Mouse (Mus musculus) liver, embryonic 11.5 days (tissue): Measurements from ENCODE around the gene Ywhag. TPM values are rescaled to one million over a fixed set of nuclear protein-coding genes. Genes with fewer than 3 reads are reported as not detected.

Experiments
- ATAC-seq: fragments of 200-750 bp; cut with Nextera tagmentation; replicated peaks from 2 replicates; pipeline ENCODE4 v1.8.0; 2017; ENCODE audit warnings: moderate number of reproducible peaks, mild to moderate bottlenecking, moderate TSS enrichment, moderate library complexity; ENCODE audit not compliant: low FRiP score
- DNase-seq: peaks from one replicate; pipeline ENCODE4 v3.0.0-alpha.2; 2017; ENCODE audit warnings: low spot score
- H3K27ac ChIP-seq: fragments of 300-500 bp; sonication (generic); 2 replicates; pipeline ENCODE4 v1.5.1; 2014; ENCODE audit warnings: mild to moderate bottlenecking, low read depth, low read length, control low read depth
- H3K27me3 ChIP-seq: fragments of 300-500 bp; sonication (generic); replicated peaks from 2 replicates; pipeline ENCODE4 v1.6.1; 2014; ENCODE audit warnings: low read length, mixed read lengths; ENCODE audit not compliant: control insufficient read depth, insufficient read depth
- H3K36me3 ChIP-seq: fragments of 300-500 bp; sonication (generic); 2 replicates; pipeline ENCODE4 v1.6.1; 2014; ENCODE audit warnings: mild to moderate bottlenecking, low read length, moderate library complexity, mixed read lengths; ENCODE audit not compliant: control insufficient read depth, insufficient read depth
- H3K4me1 ChIP-seq: fragments of 300-500 bp; sonication (generic); replicated peaks from 2 replicates; pipeline ENCODE4 v1.6.1; 2014; ENCODE audit warnings: low read length, mixed read lengths; ENCODE audit not compliant: control insufficient read depth, insufficient read depth
- H3K4me2 ChIP-seq: fragments of 300-500 bp; sonication (generic); 2 replicates; pipeline ENCODE4 v1.6.1; 2014; ENCODE audit warnings: mild to moderate bottlenecking, control low read depth, moderate library complexity
- H3K4me3 ChIP-seq: fragments of 300-500 bp; sonication (generic); 2 replicates; pipeline ENCODE4 v1.5.1; 2014; ENCODE audit warnings: low read depth, low read length, control low read depth
- H3K9ac ChIP-seq: fragments of 300-500 bp; sonication (generic); 2 replicates; pipeline ENCODE4 v1.6.1; 2014; ENCODE audit warnings: low read depth, low read length, control low read depth
- H3K9me3 ChIP-seq: fragments of 300-500 bp; sonication (generic); 2 replicates; pipeline ENCODE4 v1.6.1; 2016; ENCODE audit warnings: low read length, inconsistent platforms, mixed read lengths; ENCODE audit not compliant: control insufficient read depth
- WGBS: fragments of 180-500 bp; shearing (Covaris S2); extraction: QIAGEN DNeasy Blood & Tissue Kit; methylation state at CpG from one replicate; pipeline ENCODE4 v1.1.7; 2014; 5-methylcytosine and 5-hydroxymethylcytosine counted together
- polyA plus RNA-seq: library from polyadenylated mRNA; unstranded; fragments of >200 nt; fragmentation: Nextera tagmentation; extraction: Ambion mirVana; gene quantifications from 2 replicates; pipeline ENCODE4 v1.2.1, GENCODE M21; 2014

Gene Ywhag
- polyA plus RNA-seq, 1 experiment from 2014 or later, result 99.8 TPM

DNA sequence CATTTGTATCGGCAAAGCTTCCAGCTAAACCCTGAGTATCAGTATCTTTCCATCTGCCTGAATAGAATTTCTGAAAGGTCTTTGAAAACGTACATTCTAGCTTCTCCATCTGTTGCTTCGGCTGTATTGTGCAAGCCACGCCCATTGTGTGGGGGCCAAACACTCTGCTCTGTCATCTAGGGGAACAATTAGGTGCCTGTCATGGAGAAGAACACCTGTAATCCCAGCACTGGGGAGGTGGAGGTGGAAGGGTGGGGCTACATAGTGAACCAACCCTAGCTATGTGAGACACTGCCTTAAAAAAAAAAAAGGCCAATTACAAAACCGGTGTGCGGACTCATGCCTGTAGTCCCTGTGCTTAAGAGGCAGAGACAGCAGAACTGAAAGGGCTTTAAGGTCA, 8.3 kb upstream of the Ywhag start:
- H3K27me3 ChIP-seq, result no peaks in the 10 kb centered on the region
- H3K9ac ChIP-seq, result no peak overlapping the region
- no peak overlapping the region for H3K4me3 ChIP-seq
- H3K36me3 ChIP-seq, result no peaks in the 10 kb centered on the region
- no peak overlapping the region for H3K4me2 ChIP-seq
- H3K9me3 ChIP-seq, result no peaks in the 10 kb centered on the region
- ATAC-seq (no peak), DNase-seq (no peak)
- 60% methylated on average over 6 of the region's 6 CpGs for WGBS
- H3K27ac ChIP-seq, result no peak overlapping the region
- no peaks in the 10 kb centered on the region for H3K4me1 ChIP-seq

DNA sequence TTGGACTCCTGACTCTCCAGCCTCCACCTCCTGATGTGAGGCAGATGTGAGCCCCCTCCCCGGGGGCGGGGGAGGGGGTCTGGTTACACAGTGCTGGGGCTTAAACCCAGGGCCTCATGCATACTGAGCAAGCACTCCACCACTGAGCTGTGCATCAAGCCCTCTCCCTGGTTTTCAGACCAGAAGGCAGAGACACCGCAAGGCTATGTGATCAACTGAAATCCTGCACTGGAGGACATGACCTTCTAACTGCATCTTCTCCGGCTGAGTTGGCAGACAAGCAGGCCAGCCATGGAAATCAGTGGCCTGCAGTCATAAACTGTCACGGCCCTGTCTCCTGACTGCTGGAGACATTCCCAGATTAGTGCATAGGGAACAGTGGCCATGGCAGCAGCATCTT, 6.2 kb upstream of the Ywhag start:
- Histone ChIP-seq H3K9me3 (no peaks in the 10 kb centered on the region), H3K4me2 (no peak overlapping the region), H3K27ac (no peak overlapping the region), H3K4me3 (no peak overlapping the region), H3K4me1 (0 out of 2 replicates have a peak, but pooled peaks cover 2% of the 10 kb centered on the region), H3K36me3 (no peaks in the 10 kb centered on the region), H3K27me3 (no peaks in the 10 kb centered on the region), H3K9ac (no peak overlapping the region)
- 69% methylated on average over 5 of the region's 5 CpGs for WGBS
- ATAC-seq (peak; percentile 56), DNase-seq (no peak)

DNA sequence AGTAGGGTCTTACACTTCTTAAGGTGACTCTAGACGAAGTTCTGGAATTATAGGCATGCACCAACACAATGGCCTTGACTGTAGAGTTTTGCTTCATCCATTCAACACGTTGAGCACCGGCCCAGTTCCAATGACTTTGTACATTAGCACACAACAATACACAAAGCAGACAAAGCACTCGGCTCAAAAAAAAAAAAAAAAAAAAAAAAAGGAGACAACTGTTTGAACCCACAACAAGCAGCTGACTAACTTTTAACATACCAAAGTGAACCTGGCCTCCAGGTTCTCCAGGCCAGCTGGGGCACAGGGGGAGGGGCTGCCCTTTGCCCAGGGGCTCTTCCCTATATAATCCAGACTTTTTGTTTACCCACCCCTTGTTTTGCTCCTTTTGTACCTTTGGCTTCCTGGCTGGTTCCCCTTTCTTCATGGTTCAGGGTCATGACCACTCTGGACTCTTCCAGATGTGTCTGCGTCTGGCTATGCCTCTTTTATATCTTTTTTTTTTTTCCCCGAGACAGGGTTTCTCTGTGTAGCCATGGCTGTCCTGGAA, 1.3 kb upstream of the Ywhag start:
- WGBS, result 78% methylated on average over 6 of the region's 6 CpGs
- no peaks in the 10 kb centered on the region for H3K27me3 ChIP-seq
- H3K9ac ChIP-seq, result no peak overlapping the region
- H3K4me2 ChIP-seq, result peak overlapping the region; percentile 65
- no peak for DNase-seq
- H3K4me1 ChIP-seq, result peaks cover 16% of the 10 kb centered on the region
- peaks cover 8% of the 10 kb centered on the region for H3K36me3 ChIP-seq
- ATAC-seq, result no peak
- H3K9me3 ChIP-seq, result no peaks in the 10 kb centered on the region
- H3K4me3 ChIP-seq, result no peak overlapping the region
- peak overlapping the region; percentile 98; the same call in 1 of the 2 replicates for H3K27ac ChIP-seq

DNA sequence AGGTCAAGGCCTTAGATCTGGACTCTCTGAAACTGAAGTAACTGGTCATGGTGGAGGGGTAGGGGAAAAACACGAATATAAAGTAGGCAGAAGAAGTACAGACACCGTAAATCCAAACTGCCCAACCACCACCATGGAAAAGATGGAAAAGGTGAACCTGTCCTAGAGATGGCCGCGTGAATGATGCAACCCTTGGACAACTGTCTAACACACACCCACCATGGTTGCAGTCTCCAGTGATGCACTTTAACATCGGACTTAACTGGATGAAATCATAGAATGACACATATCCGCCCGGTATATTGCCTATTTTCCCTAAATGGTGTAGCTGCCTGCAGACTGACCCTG, 734 bp upstream of the Ywhag start:
- DNase-seq, result no peak
- H3K36me3 ChIP-seq, result peaks cover 13% of the 10 kb centered on the region
- peak overlapping the region; percentile 65 for H3K4me2 ChIP-seq
- peak; percentile 8; the same call in 1 of the 2 replicates for ATAC-seq
- no peaks in the 10 kb centered on the region for H3K27me3 ChIP-seq
- no peaks in the 10 kb centered on the region for H3K9me3 ChIP-seq
- 52% methylated on average over 7 of the region's 7 CpGs for WGBS
- peaks cover 16% of the 10 kb centered on the region for H3K4me1 ChIP-seq
- H3K4me3 ChIP-seq, result peak overlapping the region; percentile 89
- H3K9ac ChIP-seq, result peak overlapping the region; percentile 95
- H3K27ac ChIP-seq, result peak overlapping the region; percentile 98

DNA sequence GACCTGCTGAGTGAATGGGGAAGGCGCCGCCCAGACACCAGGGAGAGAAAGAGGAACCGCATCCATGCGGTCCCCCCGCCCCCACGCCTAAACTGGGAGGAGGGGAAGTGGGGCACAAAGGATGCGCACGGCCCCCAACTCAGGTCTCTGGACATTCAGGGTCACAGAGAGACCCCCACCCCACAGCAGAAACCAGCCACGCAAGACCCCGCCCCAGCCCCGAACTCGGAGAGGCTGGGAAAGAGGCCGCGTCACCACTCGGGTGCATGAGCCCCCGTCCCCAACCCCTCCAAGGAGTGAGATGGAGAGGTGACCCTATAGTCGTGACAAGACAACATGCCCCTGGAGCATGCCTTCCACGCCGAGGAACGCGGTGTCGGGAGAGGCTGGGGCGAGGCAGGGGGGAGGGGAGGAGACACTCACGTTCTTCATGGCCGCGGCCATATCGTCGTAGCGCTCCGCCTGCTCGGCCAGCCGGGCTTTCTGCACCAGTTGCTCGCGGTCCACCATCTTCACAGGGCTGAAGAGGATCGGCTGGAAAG, 445 bp downstream of the Ywhag start:
- H3K4me1 ChIP-seq, result peaks cover 16% of the 10 kb centered on the region
- peak overlapping the region; percentile 95 for H3K9ac ChIP-seq
- no peaks in the 10 kb centered on the region for H3K27me3 ChIP-seq
- under 1% methylated on average over 33 of the region's 35 CpGs for WGBS
- peaks cover 22% of the 10 kb centered on the region for H3K36me3 ChIP-seq
- H3K4me2 ChIP-seq, result peak overlapping the region; percentile 65
- no peak for DNase-seq
- H3K9me3 ChIP-seq, result no peaks in the 10 kb centered on the region
- peak overlapping the region; percentile 98 for H3K27ac ChIP-seq
- peak; percentile 69 for ATAC-seq
- peak overlapping the region; percentile 89 for H3K4me3 ChIP-seq

DNA sequence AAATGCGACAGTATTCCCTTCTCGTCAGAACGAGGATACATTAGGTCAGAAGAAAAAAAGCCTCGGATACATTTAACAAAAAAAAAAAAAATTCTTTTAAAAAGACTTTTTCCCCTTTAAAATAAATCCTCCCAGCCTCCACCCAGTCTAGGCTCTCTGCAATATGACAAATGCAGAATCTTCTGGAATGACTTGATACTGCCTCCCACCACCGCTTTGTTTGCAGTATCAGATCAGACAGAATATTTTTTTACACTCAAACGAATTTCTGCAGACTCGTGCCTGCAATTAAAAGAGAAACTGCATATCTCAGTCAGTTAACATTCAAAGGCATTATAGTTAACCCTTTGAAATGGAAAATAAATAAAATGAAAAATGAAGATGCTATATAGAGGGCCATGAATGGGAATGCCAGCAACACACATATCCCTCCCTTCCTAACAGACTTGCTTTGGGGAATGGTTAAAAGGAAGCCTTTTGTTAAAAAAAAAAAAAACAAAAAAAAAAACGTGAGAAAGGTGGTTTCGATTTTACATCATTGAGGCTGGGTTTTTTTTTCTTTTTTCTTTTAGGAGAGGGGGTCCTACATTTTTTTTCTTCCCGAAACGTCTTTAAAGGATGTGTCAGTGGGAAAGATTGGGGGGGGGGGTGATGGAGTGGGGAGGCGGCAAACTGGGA, 1.1 kb downstream of the Ywhag start:
- DNase-seq (no peak), ATAC-seq (no peak)
- no peaks in the 10 kb centered on the region for H3K9me3 ChIP-seq
- peak overlapping the region; percentile 89 for H3K4me3 ChIP-seq
- H3K27me3 ChIP-seq, result no peaks in the 10 kb centered on the region
- peak overlapping the region; percentile 95 for H3K9ac ChIP-seq
- H3K27ac ChIP-seq, result peak overlapping the region; percentile 98
- peaks cover 24% of the 10 kb centered on the region for H3K36me3 ChIP-seq
- WGBS, result 13% methylated on average over 12 of the region's 12 CpGs
- peak overlapping the region; percentile 65 for H3K4me2 ChIP-seq
- peaks cover 16% of the 10 kb centered on the region for H3K4me1 ChIP-seq

DNA sequence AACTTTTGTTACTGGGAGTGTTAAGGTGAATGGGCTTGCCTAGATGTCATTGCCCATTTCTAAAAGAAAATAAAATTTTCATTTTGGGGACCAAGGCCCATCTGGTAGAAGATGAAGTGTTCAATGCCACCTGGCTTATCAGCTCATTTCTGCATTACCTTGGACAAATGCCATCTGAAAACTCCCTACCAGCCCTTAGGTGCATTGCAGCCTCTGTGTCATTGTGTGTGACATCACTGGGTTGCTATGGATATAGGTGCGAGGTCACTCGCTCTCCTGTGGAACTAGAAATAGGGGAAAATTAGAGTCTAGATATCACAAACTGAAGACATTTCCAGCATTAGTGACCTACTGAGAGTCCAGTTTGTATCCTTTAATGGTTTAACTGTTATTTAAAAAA, 2.1 kb downstream of the Ywhag start:
- Histone ChIP-seq H3K27me3 (no peaks in the 10 kb centered on the region), H3K9ac (no peak overlapping the region), H3K36me3 (peaks cover 30% of the 10 kb centered on the region), H3K9me3 (no peaks in the 10 kb centered on the region), H3K4me2 (peak overlapping the region; percentile 65), H3K4me3 (no peak overlapping the region), H3K27ac (no peak overlapping the region), H3K4me1 (peaks cover 16% of the 10 kb centered on the region)
- DNase-seq (no peak), ATAC-seq (no peak)
- WGBS, result 88% methylated on average over 2 of the region's 2 CpGs

DNA sequence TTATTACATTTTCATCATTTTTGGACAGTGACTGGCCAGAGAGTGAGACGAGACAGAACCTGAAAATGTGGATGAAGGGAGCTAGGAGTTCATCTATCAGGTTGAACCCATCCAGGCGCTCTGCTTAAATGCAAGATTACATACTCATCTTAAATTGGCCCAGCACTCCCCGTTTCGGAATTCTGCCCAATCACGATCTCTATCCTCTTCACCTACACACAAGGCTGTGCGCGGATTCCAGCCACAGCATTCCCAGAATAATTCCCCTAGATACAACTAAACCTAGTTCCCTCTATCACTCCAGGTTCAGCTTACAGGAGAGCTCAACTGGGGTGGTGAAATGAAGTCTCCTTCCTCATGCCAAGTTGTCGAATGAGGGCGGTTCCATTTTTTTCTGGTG, 2.9 kb downstream of the Ywhag start:
- no peak for ATAC-seq
- Histone ChIP-seq H3K4me2 (no peak overlapping the region; the same call in 1 of the 2 replicates), H3K4me3 (no peak overlapping the region), H3K9ac (no peak overlapping the region), H3K27ac (no peak overlapping the region), H3K36me3 (peaks cover 35% of the 10 kb centered on the region), H3K4me1 (peaks cover 16% of the 10 kb centered on the region), H3K9me3 (no peaks in the 10 kb centered on the region), H3K27me3 (no peaks in the 10 kb centered on the region)
- 86% methylated on average over 9 of the region's 9 CpGs for WGBS
- DNase-seq, result no peak
